ENCODE assay signal across 9 mouse cellular contexts in genomic region chr10:78458348-78459111, GRCm38 (mm10). TPM values are rescaled to one million over a fixed set of nuclear protein-coding genes. Genes with fewer than 3 reads are reported as not detected.
A peak's percentile ranks its signal among the peaks of the same experiment; 100 is the strongest.
DNase-seq lines count a peak whose midpoint lies in the region; ATAC-seq and TF ChIP-seq lines count a peak whose summit lies in the region.
"Had no signal": no experiment of that assay in that cellular context is flagged by ENCODE, and none has a peak within 500 bp of the region (broad histone marks: within the 10 kb centered on the region; RNA-seq: fewer than 3 reads in every experiment).

No protein-coding gene starts in this region.

- H3K27me3 ChIP-seq in hindbrain, embryonic 13.5 days: 0 out of 2 replicates have a peak, but pooled peaks cover 6% of the 10 kb centered on the region
- 0 out of 2 replicates have a peak, but pooled peaks cover 4% of the 10 kb centered on the region for H3K27me3 ChIP-seq in hindbrain, embryonic 12.5 days
- no peaks in the 10 kb centered on the region for H3K27me3 ChIP-seq in lung, embryonic 15.5 days
- H3K27me3 ChIP-seq in stomach, postnatal 0 days (ENCODE audit: control insufficient read depth, insufficient read depth, low read length): no peaks in the 10 kb centered on the region

- H3K4me2 ChIP-seq in hindbrain, embryonic 13.5 days: no peak overlapping the region
- no peak overlapping the region for H3K4me2 ChIP-seq in hindbrain, embryonic 12.5 days (replicated peaks)
- no peak overlapping the region for H3K4me2 ChIP-seq in lung, embryonic 15.5 days
- no peak overlapping the region for H3K4me2 ChIP-seq in stomach, postnatal 0 days (replicated peaks; ENCODE audit: low read depth)

- TF ChIP-seq EP300 in stomach, postnatal 0 days (optimal IDR thresholded peaks at IDR 0.05): no peak

- no peak overlapping the region for H3K4me3 ChIP-seq in hindbrain, embryonic 13.5 days
- H3K4me3 ChIP-seq in hindbrain, embryonic 12.5 days: no peak overlapping the region
- H3K4me3 ChIP-seq in lung, embryonic 15.5 days: no peak overlapping the region
- H3K4me3 ChIP-seq in stomach, postnatal 0 days (ENCODE audit: low read depth, low read length): no peak overlapping the region

- ATAC-seq in hindbrain, embryonic 13.5 days (ENCODE audit: low FRiP score): peak; percentile 26; the same call in 1 of the 2 replicates
- ATAC-seq in hindbrain, embryonic 12.5 days (ENCODE audit: low FRiP score): no peak
- peak; percentile 54 for ATAC-seq in granulocyte monocyte progenitor cell, adult 5-6 weeks (replicated peaks; ENCODE audit: poor library complexity, severe bottlenecking)
- peak; percentile 37; the same call in 1 of the 2 replicates for ATAC-seq in lung, embryonic 15.5 days (ENCODE audit: borderline replicate concordance, extremely low read depth, low FRiP score, low TSS enrichment)
- no peak for ATAC-seq in stomach, postnatal 0 days (ENCODE audit: low FRiP score, low TSS enrichment)

- DNase-seq in adipocyte (ENCODE audit: low spot score): peak; percentile 36
- DNase-seq in stomach, postnatal 0 days (ENCODE audit: low spot score): no peak
- no peak for DNase-seq in thymus, adult 18-20 months
- no peak for DNase-seq in adrenal gland, postnatal 36 days

- H3K9ac ChIP-seq in hindbrain, embryonic 13.5 days: peak overlapping the region; percentile 39; the same call in 1 of the 2 replicates
- H3K9ac ChIP-seq in hindbrain, embryonic 12.5 days: no peak overlapping the region
- no peak overlapping the region for H3K9ac ChIP-seq in lung, embryonic 15.5 days
- H3K9ac ChIP-seq in stomach, postnatal 0 days (ENCODE audit: low read length): no peak overlapping the region

- H3K4me1 ChIP-seq in hindbrain, embryonic 13.5 days (replicated peaks): peaks cover 43% of the 10 kb centered on the region
- H3K4me1 ChIP-seq in hindbrain, embryonic 12.5 days: peaks cover 13% of the 10 kb centered on the region
- peaks cover 23% of the 10 kb centered on the region for H3K4me1 ChIP-seq in lung, embryonic 15.5 days
- H3K4me1 ChIP-seq in stomach, postnatal 0 days (replicated peaks; ENCODE audit: control insufficient read depth, insufficient read depth): peaks cover 2% of the 10 kb centered on the region; the same call in 1 of the 2 replicates

- WGBS in hindbrain, embryonic 13.5 days: 64% methylated on average over 5 of the region's 5 CpGs
- 69% methylated on average over 5 of the region's 5 CpGs for WGBS in hindbrain, embryonic 12.5 days
- 40% methylated on average over 5 of the region's 5 CpGs for WGBS in lung, embryonic 15.5 days
- WGBS in stomach, postnatal 0 days: 65% methylated on average over 5 of the region's 5 CpGs

- no peak overlapping the region for H3K27ac ChIP-seq in hindbrain, embryonic 13.5 days
- no peak overlapping the region for H3K27ac ChIP-seq in hindbrain, embryonic 12.5 days
- H3K27ac ChIP-seq in lung, embryonic 15.5 days: no peak overlapping the region
- peak overlapping the region; percentile 70 for H3K27ac ChIP-seq in stomach, postnatal 0 days (replicated peaks)

- no peaks in the 10 kb centered on the region for H3K9me3 ChIP-seq in hindbrain, embryonic 13.5 days
- H3K9me3 ChIP-seq in hindbrain, embryonic 12.5 days (replicated peaks): no peaks in the 10 kb centered on the region
- no peaks in the 10 kb centered on the region for H3K9me3 ChIP-seq in lung, embryonic 15.5 days
- no peaks in the 10 kb centered on the region for H3K9me3 ChIP-seq in stomach, postnatal 0 days (ENCODE audit: control insufficient read depth, low read length)

- H3K36me3 ChIP-seq in hindbrain, embryonic 13.5 days: no peaks in the 10 kb centered on the region
- H3K36me3 ChIP-seq in hindbrain, embryonic 12.5 days: no peaks in the 10 kb centered on the region
- no peaks in the 10 kb centered on the region for H3K36me3 ChIP-seq in lung, embryonic 15.5 days
- H3K36me3 ChIP-seq in stomach, postnatal 0 days (ENCODE audit: control insufficient read depth, insufficient read depth, low read length): no peaks in the 10 kb centered on the region

- no peak for TF ChIP-seq CTCF in stomach, postnatal 0 days (IDR thresholded peaks at IDR 0.05; ENCODE audit: low read depth)

RNA-seq across cellular contexts. Expression of gene Pdxk, which starts 6.2 kb away (rescaled TPM):
- polyA plus RNA-seq in hindbrain, embryonic 13.5 days (2015; fragmentation: Nextera tagmentation; extraction: Ambion mirVana): 19.2 and 20.1 TPM in 2 replicates
- 12.2 and 13.0 TPM in 2 replicates for polyA plus RNA-seq in hindbrain, embryonic 12.5 days (2016; fragmentation: Nextera tagmentation; extraction: Ambion mirVana)
- 37.2 and 42.3 TPM in 2 replicates for total RNA-seq in granulocyte monocyte progenitor cell, adult 5-6 weeks (2014; fragmentation: Nextera tagmentation)
- 15.2 and 23.4 TPM in 2 replicates for total RNA-seq in granulocyte monocyte progenitor cell, adult 5-6 weeks (2017)
- 7.4 and 7.8 TPM in 2 replicates for polyA plus RNA-seq in lung, embryonic 15.5 days (2015; fragmentation: Nextera tagmentation; extraction: Ambion mirVana)
- 5.3 and 5.6 TPM in 2 replicates for polyA plus RNA-seq in stomach, postnatal 0 days (2015; fragmentation: Nextera tagmentation; extraction: Ambion mirVana)
- 10 to 100 TPM; 26.4 to 27.3 TPM for total RNA-seq in adrenal gland, postnatal 36 days (2021)

RNA-seq across cellular contexts. Expression of gene Cstb, which starts 33.1 kb away (rescaled TPM):
- polyA plus RNA-seq in hindbrain, embryonic 13.5 days (2015; fragmentation: Nextera tagmentation; extraction: Ambion mirVana): 93.9 and 105 TPM in 2 replicates
- polyA plus RNA-seq in hindbrain, embryonic 12.5 days (2016; fragmentation: Nextera tagmentation; extraction: Ambion mirVana): 127 and 138 TPM in 2 replicates
- total RNA-seq in granulocyte monocyte progenitor cell, adult 5-6 weeks (2014; fragmentation: Nextera tagmentation): 72.8 and 118 TPM in 2 replicates
- 37.3 and 43.4 TPM in 2 replicates for total RNA-seq in granulocyte monocyte progenitor cell, adult 5-6 weeks (2017)
- 219 and 222 TPM in 2 replicates for polyA plus RNA-seq in lung, embryonic 15.5 days (2015; fragmentation: Nextera tagmentation; extraction: Ambion mirVana)
- polyA plus RNA-seq in stomach, postnatal 0 days (2015; fragmentation: Nextera tagmentation; extraction: Ambion mirVana): 636 and 675 TPM in 2 replicates
- total RNA-seq in adrenal gland, postnatal 36 days (2021): 100 to 1,000 TPM; 268 to 380 TPM

RNA-seq across cellular contexts. Expression of gene Rrp1, which starts 45.7 kb away (rescaled TPM):
- 385 and 394 TPM in 2 replicates for polyA plus RNA-seq in hindbrain, embryonic 13.5 days (2015; fragmentation: Nextera tagmentation; extraction: Ambion mirVana)
- polyA plus RNA-seq in hindbrain, embryonic 12.5 days (2016; fragmentation: Nextera tagmentation; extraction: Ambion mirVana): 339 and 343 TPM in 2 replicates
- 130 and 159 TPM in 2 replicates for total RNA-seq in granulocyte monocyte progenitor cell, adult 5-6 weeks (2014; fragmentation: Nextera tagmentation)
- 404 and 430 TPM in 2 replicates for total RNA-seq in granulocyte monocyte progenitor cell, adult 5-6 weeks (2017)
- 278 and 284 TPM in 2 replicates for polyA plus RNA-seq in lung, embryonic 15.5 days (2015; fragmentation: Nextera tagmentation; extraction: Ambion mirVana)
- polyA plus RNA-seq in stomach, postnatal 0 days (2015; fragmentation: Nextera tagmentation; extraction: Ambion mirVana): 148 TPM in 2 replicates
- 100 to 1,000 TPM; 243 to 258 TPM for total RNA-seq in adrenal gland, postnatal 36 days (2021)

RNA-seq across cellular contexts. Expression of gene Olfr1358, which starts 58.7 kb away (rescaled TPM):
- polyA plus RNA-seq in hindbrain, embryonic 13.5 days (2015; fragmentation: Nextera tagmentation; extraction: Ambion mirVana): not detected in 2 replicates
- polyA plus RNA-seq in hindbrain, embryonic 12.5 days (2016; fragmentation: Nextera tagmentation; extraction: Ambion mirVana): not detected in 2 replicates
- not detected in 2 replicates for total RNA-seq in granulocyte monocyte progenitor cell, adult 5-6 weeks (2014; fragmentation: Nextera tagmentation)
- not detected in 2 replicates for total RNA-seq in granulocyte monocyte progenitor cell, adult 5-6 weeks (2017)
- polyA plus RNA-seq in lung, embryonic 15.5 days (2015; fragmentation: Nextera tagmentation; extraction: Ambion mirVana): not detected in 2 replicates
- polyA plus RNA-seq in stomach, postnatal 0 days (2015; fragmentation: Nextera tagmentation; extraction: Ambion mirVana): not detected in 2 replicates
- not detected for total RNA-seq in adrenal gland, postnatal 36 days (2021)
- total RNA-seq: gastrocnemius, adult 8-10 months had no signal

Comparison
In these comparisons a context has a peak if more than half of its experiments do, and no peak if none do; other contexts are left out.
1. ATAC-seq: peak in hindbrain, embryonic 13.5 days (single experiment), granulocyte monocyte progenitor cell, adult 5-6 weeks (single experiment) and lung, embryonic 15.5 days (single experiment); none in hindbrain, embryonic 12.5 days (single experiment) and stomach, postnatal 0 days (single experiment).